Mouse (Mus musculus): Measurements from ENCODE around the gene Nthl1.

- TF ChIP-seq POLR2A (IDR thresholded peaks at IDR 0.05; ENCODE audit: extremely low read depth, insufficient read depth, low read length) (no peak), CTCF (IDR thresholded peaks at IDR 0.05; ENCODE audit: low read depth, low read length) (no peak)
Observed at GRCm38 (mm10) chr17:24687599-24687998, 55.1 kb downstream of the Nthl1 start.
